Mouse (Mus musculus): ENCODE measurements around the gene Txndc5. TPM values are rescaled to one million over a fixed set of nuclear protein-coding genes. Genes with fewer than 3 reads are reported as not detected.
A peak's percentile ranks its signal among the peaks of the same experiment; 100 is the strongest.

Txndc5 gene
- 183 TPM in 2 replicates for polyA plus RNA-seq (2014; fragmentation: Nextera tagmentation; extraction: Ambion mirVana)

- no peaks in the 10 kb centered on the region for H3K27me3 ChIP-seq (ENCODE audit: control insufficient read depth, insufficient read depth, low read length)
- peaks cover 6% of the 10 kb centered on the region for H3K4me1 ChIP-seq (ENCODE audit: control insufficient read depth, insufficient read depth, low read length)
- H3K36me3 ChIP-seq (ENCODE audit: control insufficient read depth, insufficient read depth, low read length): no peaks in the 10 kb centered on the region
- DNase-seq (ENCODE audit: low spot score) (no peak), ATAC-seq (ENCODE audit: insufficient number of reproducible peaks, low FRiP score, low TSS enrichment, low read depth) (0 out of 2 replicates have a peak, but pooled peaks have one; percentile 4)
- H3K4me3 ChIP-seq (ENCODE audit: low read depth, low read length): peak within 1 kb of the TSS; percentile 83
- peak within 1 kb of the TSS; percentile 82 for H3K27ac ChIP-seq (replicated peaks; ENCODE audit: low read depth, low read length)
- peak within 1 kb of the TSS; percentile 82 for H3K9ac ChIP-seq (ENCODE audit: low read length)
- 57% methylated on average over 9 of the region's 9 CpGs for WGBS
- H3K9me3 ChIP-seq (ENCODE audit: control insufficient read depth, low read length): no peaks in the 10 kb centered on the region
- H3K4me2 ChIP-seq (ENCODE audit: low read depth, severe bottlenecking): peak within 1 kb of the TSS; percentile 54
Measured at GRCm38 (mm10) chr13:38528687-38529294, at the start of gene Txndc5. TSS of gene Txndc5 (minus strand) at chr13:38528824.

DNA sequence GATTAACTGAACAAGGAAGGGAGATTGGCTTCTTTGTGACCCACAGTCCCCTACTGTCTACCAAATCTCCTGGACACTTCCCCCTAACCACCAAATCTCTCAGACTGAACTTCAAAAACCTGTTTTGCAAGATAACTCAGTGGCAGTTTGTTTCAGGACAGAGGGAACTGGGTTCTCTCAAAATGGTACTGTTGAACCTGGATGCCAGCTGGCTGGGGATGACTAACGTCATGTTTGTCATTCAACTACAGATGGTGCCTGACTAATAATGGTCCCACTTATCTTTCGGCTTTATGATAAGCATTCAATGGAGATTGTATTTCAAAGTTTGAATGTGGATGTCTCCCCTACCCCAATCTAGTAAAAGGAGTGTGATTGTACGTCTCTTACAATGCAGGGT is 46.0 kb upstream of the Txndc5 start:
- H3K9me3 ChIP-seq (ENCODE audit: control insufficient read depth, low read length): no peaks in the 10 kb centered on the region
- 87% methylated on average over 3 of the region's 3 CpGs for WGBS
- no peak overlapping the region for H3K27ac ChIP-seq (replicated peaks; ENCODE audit: low read depth, low read length)
- H3K27me3 ChIP-seq (ENCODE audit: control insufficient read depth, insufficient read depth, low read length): no peaks in the 10 kb centered on the region
- no peak overlapping the region for H3K9ac ChIP-seq (ENCODE audit: low read length)
- no peak for DNase-seq (ENCODE audit: low spot score)
- ATAC-seq (ENCODE audit: insufficient number of reproducible peaks, low FRiP score, low TSS enrichment, low read depth): no peak
- H3K4me1 ChIP-seq (ENCODE audit: control insufficient read depth, insufficient read depth, low read length): no peaks in the 10 kb centered on the region
- no peak overlapping the region for H3K4me2 ChIP-seq (ENCODE audit: low read depth, severe bottlenecking)
- no peak overlapping the region for H3K4me3 ChIP-seq (ENCODE audit: low read depth, low read length)
- no peaks in the 10 kb centered on the region for H3K36me3 ChIP-seq (ENCODE audit: control insufficient read depth, insufficient read depth, low read length)

DNA sequence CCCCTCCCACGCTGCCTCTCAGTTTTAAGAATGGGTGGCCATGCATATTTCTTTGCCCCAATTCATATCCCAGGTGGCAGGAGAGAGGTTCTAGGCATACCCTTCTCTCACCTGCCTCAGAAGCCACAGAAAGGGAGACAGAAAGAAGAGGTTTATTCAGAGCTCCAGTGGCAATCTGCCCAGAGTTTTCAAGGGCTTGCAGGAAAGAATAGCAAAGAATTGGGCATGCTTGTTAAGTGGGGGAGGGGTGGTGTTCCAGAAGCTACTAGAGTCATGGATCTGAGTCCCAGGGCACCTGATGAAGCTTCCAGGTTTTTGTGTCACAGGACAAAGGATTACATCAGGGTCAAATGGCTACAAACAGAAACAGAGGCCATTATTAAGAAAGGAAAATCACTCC is 44.7 kb upstream of the Txndc5 start:
- no peaks in the 10 kb centered on the region for H3K27me3 ChIP-seq (ENCODE audit: control insufficient read depth, insufficient read depth, low read length)

DNA sequence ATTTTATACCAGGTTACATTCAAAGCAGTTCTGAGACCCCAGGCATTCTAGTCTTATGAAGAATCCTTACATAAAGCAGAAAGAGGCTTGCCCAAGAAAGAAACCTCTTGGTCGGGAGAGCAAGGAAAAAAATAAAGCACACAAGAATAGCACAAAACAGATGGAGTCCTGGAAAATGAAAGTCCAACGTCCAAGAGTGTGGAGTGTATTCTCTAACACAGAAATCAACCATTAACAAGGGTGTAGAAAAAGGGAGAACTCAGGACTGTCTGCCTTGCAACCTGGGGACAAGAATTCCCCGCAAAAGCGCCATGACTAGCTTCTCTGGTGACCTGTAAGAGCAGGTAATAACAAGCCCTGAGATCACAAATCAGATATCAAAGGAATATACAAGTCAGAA is 36.6 kb upstream of the Txndc5 start:
- Histone ChIP-seq H3K9me3 (ENCODE audit: control insufficient read depth, low read length) (no peaks in the 10 kb centered on the region), H3K36me3 (ENCODE audit: control insufficient read depth, insufficient read depth, low read length) (no peaks in the 10 kb centered on the region), H3K4me2 (ENCODE audit: low read depth, severe bottlenecking) (no peak overlapping the region), H3K9ac (ENCODE audit: low read length) (peak overlapping the region; percentile 12; the same call in 1 of the 2 replicates), H3K4me1 (ENCODE audit: control insufficient read depth, insufficient read depth, low read length) (no peaks in the 10 kb centered on the region), H3K4me3 (ENCODE audit: low read depth, low read length) (no peak overlapping the region), H3K27ac (replicated peaks; ENCODE audit: low read depth, low read length) (no peak overlapping the region), H3K27me3 (ENCODE audit: control insufficient read depth, insufficient read depth, low read length) (no peaks in the 10 kb centered on the region)
- WGBS: 77% methylated on average over 4 of the region's 4 CpGs
- DNase-seq (ENCODE audit: low spot score): no peak
- ATAC-seq (ENCODE audit: insufficient number of reproducible peaks, low FRiP score, low TSS enrichment, low read depth): no peak

More for the DNA sequence above, 44.7 kb upstream of the Txndc5 start:
- DNase-seq (ENCODE audit: low spot score) (no peak), ATAC-seq (ENCODE audit: insufficient number of reproducible peaks, low FRiP score, low TSS enrichment, low read depth) (no peak)
- no peak overlapping the region for H3K27ac ChIP-seq (replicated peaks; ENCODE audit: low read depth, low read length)
- no peaks in the 10 kb centered on the region for H3K36me3 ChIP-seq (ENCODE audit: control insufficient read depth, insufficient read depth, low read length)
- H3K4me2 ChIP-seq (ENCODE audit: low read depth, severe bottlenecking): no peak overlapping the region
- no peaks in the 10 kb centered on the region for H3K4me1 ChIP-seq (ENCODE audit: control insufficient read depth, insufficient read depth, low read length)
- no peak overlapping the region for H3K4me3 ChIP-seq (ENCODE audit: low read depth, low read length)
- 96% methylated on average over 1 of the region's 1 CpGs for WGBS
- H3K9me3 ChIP-seq (ENCODE audit: control insufficient read depth, low read length): no peaks in the 10 kb centered on the region
- H3K9ac ChIP-seq (ENCODE audit: low read length): no peak overlapping the region

DNA sequence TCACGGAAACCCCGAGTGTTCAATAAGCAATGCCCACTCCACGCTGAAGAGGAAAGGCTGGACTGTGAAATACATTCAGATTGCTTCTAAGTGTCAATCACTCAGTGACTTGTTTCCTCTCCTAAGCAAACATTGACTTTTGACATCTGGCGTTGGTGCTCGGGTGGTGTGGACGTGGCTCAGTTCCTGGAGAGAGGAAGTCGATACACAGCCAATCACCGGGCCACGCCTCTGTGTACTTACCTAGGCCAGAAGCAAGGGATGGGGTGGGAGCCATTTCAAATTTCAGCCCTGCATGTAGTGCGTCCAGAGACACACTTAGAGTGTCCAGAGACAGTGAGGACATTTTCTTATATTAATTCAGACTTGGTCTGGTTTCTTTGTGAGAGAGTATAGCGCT is 26.0 kb upstream of the Txndc5 start:
- Histone ChIP-seq H3K4me2 (ENCODE audit: low read depth, severe bottlenecking) (no peak overlapping the region), H3K9ac (ENCODE audit: low read length) (no peak overlapping the region), H3K9me3 (ENCODE audit: control insufficient read depth, low read length) (no peaks in the 10 kb centered on the region), H3K4me1 (ENCODE audit: control insufficient read depth, insufficient read depth, low read length) (no peaks in the 10 kb centered on the region), H3K27ac (replicated peaks; ENCODE audit: low read depth, low read length) (no peak overlapping the region), H3K4me3 (ENCODE audit: low read depth, low read length) (no peak overlapping the region), H3K36me3 (ENCODE audit: control insufficient read depth, insufficient read depth, low read length) (no peaks in the 10 kb centered on the region), H3K27me3 (ENCODE audit: control insufficient read depth, insufficient read depth, low read length) (no peaks in the 10 kb centered on the region)
- no peak for DNase-seq (ENCODE audit: low spot score)
- 87% methylated on average over 11 of the region's 11 CpGs for WGBS
- no peak for ATAC-seq (ENCODE audit: insufficient number of reproducible peaks, low FRiP score, low TSS enrichment, low read depth)

DNA sequence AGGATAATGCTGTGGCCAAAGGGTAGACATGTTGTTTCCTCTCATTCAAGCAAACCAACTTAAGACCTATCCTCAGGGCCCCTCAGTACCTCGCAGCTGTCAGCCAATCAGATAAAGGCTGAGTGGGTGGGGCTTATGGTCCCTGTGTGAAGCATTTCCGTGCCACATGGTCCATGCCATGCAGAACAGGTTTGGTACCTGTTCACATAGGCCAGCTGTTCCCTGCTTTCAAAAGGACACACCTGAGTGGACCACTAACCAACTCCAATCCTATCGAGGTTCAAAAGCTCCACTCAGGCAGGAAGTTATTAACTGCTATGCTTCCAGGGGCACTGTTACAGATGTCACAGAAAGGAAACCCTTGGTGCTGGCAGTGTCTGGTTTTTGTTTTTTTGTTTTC is 25.6 kb upstream of the Txndc5 start:
- H3K9me3 ChIP-seq (ENCODE audit: control insufficient read depth, low read length): no peaks in the 10 kb centered on the region
- no peak overlapping the region for H3K4me2 ChIP-seq (ENCODE audit: low read depth, severe bottlenecking)
- DNase-seq (ENCODE audit: low spot score) (no peak), ATAC-seq (ENCODE audit: insufficient number of reproducible peaks, low FRiP score, low TSS enrichment, low read depth) (no peak)
- no peak overlapping the region for H3K4me3 ChIP-seq (ENCODE audit: low read depth, low read length)
- no peaks in the 10 kb centered on the region for H3K27me3 ChIP-seq (ENCODE audit: control insufficient read depth, insufficient read depth, low read length)
- no peak overlapping the region for H3K27ac ChIP-seq (replicated peaks; ENCODE audit: low read depth, low read length)
- WGBS: 73% methylated on average over 3 of the region's 3 CpGs
- no peaks in the 10 kb centered on the region for H3K36me3 ChIP-seq (ENCODE audit: control insufficient read depth, insufficient read depth, low read length)
- H3K4me1 ChIP-seq (ENCODE audit: control insufficient read depth, insufficient read depth, low read length): no peaks in the 10 kb centered on the region
- H3K9ac ChIP-seq (ENCODE audit: low read length): no peak overlapping the region

DNA sequence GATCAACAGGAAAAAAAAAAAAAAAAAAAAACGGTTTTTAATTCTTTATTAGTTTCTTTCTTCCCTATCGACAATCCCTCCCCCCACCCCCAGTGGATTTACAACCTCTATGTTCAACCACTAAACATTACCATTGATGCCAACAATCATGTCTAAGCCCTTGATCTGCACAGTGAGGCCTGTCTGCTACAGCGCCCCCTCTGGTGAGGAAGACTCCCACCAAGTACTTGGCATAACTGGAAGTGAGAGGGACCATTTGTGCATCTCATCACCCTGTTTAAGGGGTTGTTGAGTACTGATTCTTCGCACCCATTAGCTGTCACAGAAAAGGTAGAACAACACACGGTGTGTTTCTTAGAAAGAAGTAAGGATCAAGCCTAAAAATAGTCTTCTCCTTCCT is 20.1 kb upstream of the Txndc5 start:
- 79% methylated on average over 5 of the region's 5 CpGs for WGBS
- DNase-seq (ENCODE audit: low spot score): no peak
- no peak overlapping the region for H3K4me2 ChIP-seq (ENCODE audit: low read depth, severe bottlenecking)
- H3K9me3 ChIP-seq (ENCODE audit: control insufficient read depth, low read length): no peaks in the 10 kb centered on the region
- H3K27me3 ChIP-seq (ENCODE audit: control insufficient read depth, insufficient read depth, low read length): no peaks in the 10 kb centered on the region
- H3K9ac ChIP-seq (ENCODE audit: low read length): no peak overlapping the region
- ATAC-seq (ENCODE audit: insufficient number of reproducible peaks, low FRiP score, low TSS enrichment, low read depth): no peak
- no peaks in the 10 kb centered on the region for H3K36me3 ChIP-seq (ENCODE audit: control insufficient read depth, insufficient read depth, low read length)
- H3K4me1 ChIP-seq (ENCODE audit: control insufficient read depth, insufficient read depth, low read length): no peaks in the 10 kb centered on the region
- H3K27ac ChIP-seq (replicated peaks; ENCODE audit: low read depth, low read length): no peak overlapping the region
- H3K4me3 ChIP-seq (ENCODE audit: low read depth, low read length): no peak overlapping the region

DNA sequence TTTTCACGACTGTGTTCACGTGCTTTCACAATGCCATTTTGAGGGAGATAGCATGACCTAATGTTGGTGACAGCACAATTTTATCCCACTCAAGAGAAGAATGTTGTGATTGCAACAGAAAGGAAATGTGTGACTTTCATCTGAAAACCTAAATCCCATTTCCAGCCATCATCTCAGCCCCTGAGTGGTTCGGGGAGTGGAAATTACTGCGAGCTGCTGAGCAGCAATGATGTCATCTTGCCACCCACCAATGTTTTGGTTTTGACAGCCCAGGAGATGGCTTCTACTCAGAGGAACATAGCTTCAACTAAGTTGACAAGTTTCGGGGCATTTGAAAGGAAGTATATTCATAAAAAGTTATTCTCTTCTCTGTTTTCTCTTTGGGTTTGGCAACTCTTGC is 19.1 kb upstream of the Txndc5 start:
- DNase-seq (ENCODE audit: low spot score): no peak
- H3K9me3 ChIP-seq (ENCODE audit: control insufficient read depth, low read length): no peaks in the 10 kb centered on the region
- ATAC-seq (ENCODE audit: insufficient number of reproducible peaks, low FRiP score, low TSS enrichment, low read depth): no peak
- H3K27me3 ChIP-seq (ENCODE audit: control insufficient read depth, insufficient read depth, low read length): no peaks in the 10 kb centered on the region
- no peak overlapping the region for H3K9ac ChIP-seq (ENCODE audit: low read length)
- no peaks in the 10 kb centered on the region for H3K36me3 ChIP-seq (ENCODE audit: control insufficient read depth, insufficient read depth, low read length)
- no peak overlapping the region for H3K4me3 ChIP-seq (ENCODE audit: low read depth, low read length)
- 90% methylated on average over 5 of the region's 5 CpGs for WGBS
- no peak overlapping the region for H3K4me2 ChIP-seq (ENCODE audit: low read depth, severe bottlenecking)
- H3K27ac ChIP-seq (replicated peaks; ENCODE audit: low read depth, low read length): no peak overlapping the region
- H3K4me1 ChIP-seq (ENCODE audit: control insufficient read depth, insufficient read depth, low read length): no peaks in the 10 kb centered on the region

GRCm38 (mm10) chr13:38546754-38547153 is 18.1 kb upstream of the Txndc5 start:
- WGBS: 76% methylated on average over 4 of the region's 4 CpGs
- ATAC-seq (ENCODE audit: insufficient number of reproducible peaks, low FRiP score, low TSS enrichment, low read depth) (no peak), DNase-seq (ENCODE audit: low spot score) (no peak)
- H3K36me3 ChIP-seq (ENCODE audit: control insufficient read depth, insufficient read depth, low read length): no peaks in the 10 kb centered on the region
- H3K4me2 ChIP-seq (ENCODE audit: low read depth, severe bottlenecking): no peak overlapping the region
- H3K9me3 ChIP-seq (ENCODE audit: control insufficient read depth, low read length): no peaks in the 10 kb centered on the region
- no peak overlapping the region for H3K27ac ChIP-seq (replicated peaks; ENCODE audit: low read depth, low read length)
- H3K27me3 ChIP-seq (ENCODE audit: control insufficient read depth, insufficient read depth, low read length): no peaks in the 10 kb centered on the region
- no peaks in the 10 kb centered on the region for H3K4me1 ChIP-seq (ENCODE audit: control insufficient read depth, insufficient read depth, low read length)
- no peak overlapping the region for H3K9ac ChIP-seq (ENCODE audit: low read length)
- H3K4me3 ChIP-seq (ENCODE audit: low read depth, low read length): no peak overlapping the region
